Mouse (Mus musculus) cerebellum, adult 11 months (tissue): ENCODE measurements around the gene Myh1.

Experiments
- DNase-seq: peaks from one replicate; pipeline ENCODE4 v3.0.0; 2022

Myh1 gene

DNA sequence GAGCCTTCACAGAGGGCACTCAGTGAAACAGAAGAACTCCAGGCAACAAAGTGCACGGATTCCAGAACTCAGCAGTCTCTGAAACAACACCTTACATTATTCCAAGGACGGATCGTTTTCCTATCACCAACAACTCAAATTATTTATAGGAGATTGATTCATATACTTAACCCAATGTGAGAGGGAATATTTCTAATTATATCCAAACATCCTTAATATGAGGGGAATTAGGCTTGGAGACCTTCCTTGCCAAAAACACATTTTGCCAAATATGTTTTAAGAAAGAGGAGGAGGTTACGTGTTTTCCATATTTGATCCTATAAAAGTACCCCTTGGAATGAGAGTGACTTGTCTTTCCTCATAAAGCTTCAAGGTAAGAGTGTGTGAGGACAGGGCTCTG, at the start of gene Myh1:
Gene Myh1 (plus strand): TSS at position 301 of the 400 bp plus-strand sequence.
- no peak for DNase-seq

DNA sequence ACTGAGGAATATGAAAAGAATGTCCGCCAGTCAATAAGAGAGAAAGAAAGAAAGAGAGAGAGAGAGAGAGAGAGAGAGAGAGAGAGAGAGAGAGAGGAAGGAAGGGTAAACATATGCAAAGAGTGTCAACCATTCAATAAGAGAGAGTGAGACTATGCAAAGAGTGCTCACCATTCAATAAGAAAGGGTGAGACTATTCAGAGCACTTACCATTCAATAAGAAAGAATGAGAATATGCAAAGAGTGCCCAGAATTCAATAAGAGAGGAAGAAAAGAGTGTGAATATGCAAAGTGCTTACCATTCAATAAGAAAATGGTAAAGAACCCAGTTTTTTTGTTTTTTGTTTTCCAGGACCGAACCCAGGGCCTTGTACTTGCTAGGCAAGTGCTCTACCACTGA, 49.6 kb upstream of the Myh1 start:
- DNase-seq, result no peak

DNA sequence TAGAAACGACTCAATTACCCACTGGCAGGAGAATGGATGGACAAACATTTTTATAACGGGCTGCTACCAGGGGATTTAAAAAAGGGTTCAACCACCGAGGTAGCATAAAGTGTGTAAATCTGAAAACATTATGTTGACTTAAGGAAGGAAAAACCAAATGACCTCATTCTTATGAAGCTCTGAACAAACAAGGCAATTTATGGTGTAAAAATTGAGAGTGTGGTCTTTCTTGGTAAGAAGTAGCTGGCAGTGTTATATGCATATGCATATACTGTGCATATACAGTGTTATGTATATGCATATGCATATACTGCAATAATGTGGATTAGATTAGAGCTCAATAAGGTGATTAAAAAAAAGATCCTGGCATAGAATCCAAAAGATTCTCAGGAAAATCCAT, 48.7 kb upstream of the Myh1 start:
- no peak for DNase-seq

DNA sequence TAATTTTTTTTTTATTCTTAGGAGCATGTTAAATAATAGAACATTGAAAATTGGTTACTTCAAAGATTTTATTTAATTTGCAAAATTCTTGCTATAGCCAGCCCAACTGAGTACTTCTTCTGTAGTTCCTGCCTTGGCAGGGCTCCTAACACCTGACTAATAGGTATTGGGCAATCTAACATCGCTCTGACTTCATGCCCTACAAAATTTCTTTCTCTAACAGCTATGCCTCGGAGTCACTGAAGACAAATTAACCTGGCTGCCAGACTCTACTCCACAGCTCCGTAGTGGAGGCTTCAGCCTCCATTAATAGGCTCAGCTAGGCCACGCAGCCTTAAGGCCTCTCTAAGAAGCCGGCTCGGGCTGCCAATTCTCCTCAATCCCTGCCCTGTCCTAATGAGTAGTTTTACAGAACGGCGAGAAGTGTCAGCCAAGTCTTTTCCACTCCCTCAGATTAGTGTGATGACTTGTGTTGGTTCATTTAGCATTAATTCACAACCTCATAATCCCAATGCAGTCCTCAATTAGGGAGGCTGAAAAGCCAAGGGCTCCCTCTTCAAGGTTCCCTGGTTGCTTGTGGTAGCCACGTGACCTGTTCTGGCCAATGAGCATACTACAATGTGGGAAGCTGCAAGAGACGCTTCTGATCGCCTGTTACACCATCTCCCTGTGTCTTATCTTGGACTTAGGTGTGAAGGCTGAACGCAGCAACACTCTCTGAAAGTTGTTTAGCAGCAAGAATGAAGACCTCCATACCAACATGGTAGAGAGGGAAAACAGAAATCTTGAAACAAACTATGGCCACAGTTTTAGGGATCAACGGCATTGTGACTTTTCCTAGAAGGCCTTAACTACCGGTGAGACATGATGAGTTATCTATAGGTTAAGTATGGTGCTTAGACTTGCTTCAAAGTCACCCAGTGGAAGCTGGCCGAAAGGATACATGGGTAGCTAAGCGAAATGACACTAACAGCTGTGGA, 47.9 kb upstream of the Myh1 start:
- no peak for DNase-seq

DNA sequence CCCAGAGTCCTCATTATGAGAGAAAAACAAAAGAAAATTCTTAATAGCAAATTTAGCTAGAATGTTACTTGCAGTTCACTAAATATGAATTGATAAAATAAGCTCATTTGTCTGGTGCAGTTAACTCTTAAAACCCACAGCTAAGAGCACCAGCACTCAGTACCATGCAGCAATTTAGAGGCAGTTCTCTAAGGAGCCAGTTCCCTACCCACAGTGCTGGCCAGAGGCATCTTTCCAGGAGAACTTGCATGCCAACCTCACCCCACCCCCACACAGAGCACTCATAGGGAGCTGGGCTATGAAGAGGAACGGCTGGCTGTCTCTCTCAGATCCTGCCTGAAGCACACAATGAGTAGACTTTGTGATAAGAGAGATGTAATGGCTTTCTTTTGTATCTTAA, 46.7 kb upstream of the Myh1 start:
- no peak for DNase-seq

DNA sequence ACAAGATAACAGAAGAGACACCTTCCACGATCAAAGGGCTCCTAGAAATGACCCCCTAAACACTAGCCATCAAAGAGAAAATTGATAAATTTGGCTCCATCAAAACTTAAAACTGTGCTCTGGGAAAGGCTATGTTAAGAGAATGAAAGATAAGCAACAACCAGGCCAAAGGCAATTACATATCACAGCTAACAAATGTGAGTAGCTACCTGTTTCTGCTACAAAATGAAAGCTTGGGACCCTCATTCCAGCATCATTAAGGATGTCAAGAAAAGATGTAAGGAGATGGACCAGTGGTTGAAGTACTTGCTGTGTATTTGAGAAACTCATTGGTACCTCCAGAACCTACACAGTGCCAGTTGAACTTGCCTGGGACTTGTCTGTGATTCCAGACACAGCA, 46.0 kb upstream of the Myh1 start:
- no peak for DNase-seq

DNA sequence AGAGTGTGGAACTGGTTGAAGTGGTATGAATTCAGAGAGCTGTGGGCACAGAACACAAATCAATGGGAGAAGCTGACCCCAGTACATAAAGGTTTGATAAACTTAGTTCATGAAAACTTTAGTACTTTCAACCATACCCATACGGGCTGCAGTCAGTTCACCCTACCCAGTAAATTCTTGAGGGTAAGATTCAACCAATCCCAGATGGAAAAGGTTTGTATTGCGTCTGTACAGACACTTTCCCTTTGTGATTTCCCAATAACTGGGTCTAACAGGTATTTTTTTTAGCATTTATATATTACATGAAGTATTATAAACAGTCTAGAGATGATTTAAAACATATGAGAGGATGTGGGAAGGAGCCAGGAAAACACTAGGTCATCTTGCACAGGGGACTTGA, 44.2 kb upstream of the Myh1 start:
- no peak for DNase-seq

DNA sequence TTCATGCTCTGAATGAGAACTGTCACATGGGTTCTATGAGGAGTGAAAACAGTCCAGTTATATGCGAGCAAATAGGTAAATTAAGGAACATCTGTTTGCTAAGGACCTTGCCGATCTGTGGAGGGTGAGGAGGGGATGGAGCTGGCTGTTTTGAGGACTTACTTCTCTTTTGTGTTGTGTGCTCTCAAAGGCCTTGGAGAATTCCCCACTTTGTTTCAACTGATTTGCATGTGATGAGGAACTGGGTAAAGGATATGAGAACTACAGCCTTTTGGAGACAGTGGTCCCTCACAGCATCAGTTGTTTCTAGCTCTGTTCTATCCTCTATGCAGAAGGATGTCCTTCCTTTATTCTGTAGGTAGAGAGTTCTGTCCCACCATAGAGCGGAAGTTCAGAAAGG, 39.7 kb upstream of the Myh1 start:
- DNase-seq, result no peak

DNA sequence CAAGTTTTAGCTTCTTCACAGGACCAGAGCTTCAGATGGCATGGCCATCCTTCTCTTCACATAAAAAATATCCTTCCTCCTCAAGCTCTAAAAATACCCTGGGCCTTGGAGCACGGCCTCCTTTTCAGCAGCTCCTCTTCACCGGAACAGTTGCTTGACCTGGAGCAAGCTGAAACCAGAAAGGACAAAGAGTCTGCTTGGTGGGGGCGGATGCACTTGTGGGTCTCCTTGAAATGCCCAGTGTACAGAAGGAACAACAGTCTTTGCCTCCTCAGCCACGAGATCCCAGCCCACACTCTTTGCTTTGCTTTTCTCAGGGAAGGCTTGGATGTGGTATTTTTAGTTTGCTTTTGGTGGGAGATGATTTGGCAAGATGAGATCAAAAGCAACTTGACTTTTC, 36.2 kb upstream of the Myh1 start:
- DNase-seq, result no peak

DNA sequence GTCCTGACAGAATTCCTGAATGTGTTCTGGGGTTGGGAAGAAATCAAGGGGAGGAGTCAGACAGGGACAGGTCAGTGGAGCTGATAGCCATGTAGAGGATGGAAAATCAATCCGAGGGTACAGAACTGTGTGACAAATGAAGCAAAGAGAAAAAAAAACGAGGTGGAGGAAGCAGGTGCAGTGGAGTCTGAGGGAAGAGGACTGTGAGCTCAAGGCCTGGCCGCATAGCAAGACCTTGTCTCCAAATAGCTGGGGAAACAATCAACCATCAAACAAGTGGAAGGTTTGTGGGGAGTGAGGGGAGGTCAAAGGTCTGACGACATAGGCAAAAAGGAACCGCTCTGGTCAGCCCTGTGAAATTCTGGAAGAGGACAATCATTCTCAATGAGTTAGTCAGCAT, 35.0 kb upstream of the Myh1 start:
- DNase-seq, result no peak

DNA sequence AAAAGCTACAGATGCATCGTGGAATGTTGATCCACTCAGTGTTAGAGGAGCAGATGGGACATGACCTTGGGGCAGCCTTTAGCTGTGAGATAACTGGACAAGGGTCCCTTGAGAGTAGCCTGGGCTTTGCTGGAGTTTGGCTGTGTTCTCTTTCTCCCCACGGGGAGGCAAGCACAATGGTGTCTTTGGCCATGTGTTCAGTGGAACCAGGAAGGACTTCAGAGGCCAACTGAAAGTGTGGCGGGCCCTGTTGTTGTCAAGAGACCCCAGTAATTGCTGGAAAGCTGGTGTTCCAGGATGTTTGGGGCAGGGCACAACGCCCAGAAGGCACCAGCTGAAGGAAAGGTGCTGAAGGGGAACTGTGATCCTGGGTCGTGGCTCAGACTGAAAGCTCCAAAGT, 30.6 kb upstream of the Myh1 start:
- no peak for DNase-seq

DNA sequence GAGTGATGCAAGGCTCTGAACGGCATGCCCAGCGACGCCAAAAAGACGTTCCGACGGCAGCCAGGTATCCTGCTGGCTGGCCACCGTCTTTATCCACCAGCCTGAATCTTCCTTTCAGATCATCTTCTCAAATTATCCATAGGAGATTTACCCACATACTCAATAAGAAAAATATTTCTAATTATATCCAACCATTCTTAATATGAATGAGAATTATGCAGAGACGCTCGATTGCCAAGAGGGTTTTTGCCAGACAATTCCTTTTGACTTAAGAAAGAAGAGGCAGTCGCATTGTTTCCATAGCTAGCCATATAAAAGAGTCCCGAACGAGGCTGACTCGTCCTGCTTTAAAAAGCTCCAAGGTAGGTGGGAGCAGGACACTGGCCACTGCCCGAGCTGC, 29.1 kb upstream of the Myh1 start, which contains the start of gene Myh2:
Gene Myh2 (plus strand): TSS at position 301 of the 400 bp plus-strand sequence.
- no peak for DNase-seq

DNA sequence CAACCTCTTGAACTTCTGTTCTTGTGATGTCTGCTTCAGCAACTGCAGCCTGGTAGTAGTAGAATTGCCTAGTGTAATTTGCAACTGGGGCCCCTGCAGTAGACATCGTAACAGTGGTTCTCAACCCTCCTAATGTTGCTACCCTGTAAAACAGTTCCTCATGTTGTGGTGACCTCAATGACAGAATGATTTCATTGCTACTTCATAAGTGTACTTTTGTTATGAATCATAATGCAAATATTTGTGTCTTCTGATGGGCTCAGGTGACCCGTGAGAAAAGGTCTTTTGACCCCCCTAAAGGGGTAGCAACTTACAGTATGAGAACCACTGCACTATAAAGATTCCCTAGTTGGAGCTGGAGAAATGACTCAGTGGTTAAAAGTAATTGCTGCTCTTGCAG, 27.4 kb upstream of the Myh1 start:
- DNase-seq, result no peak

DNA sequence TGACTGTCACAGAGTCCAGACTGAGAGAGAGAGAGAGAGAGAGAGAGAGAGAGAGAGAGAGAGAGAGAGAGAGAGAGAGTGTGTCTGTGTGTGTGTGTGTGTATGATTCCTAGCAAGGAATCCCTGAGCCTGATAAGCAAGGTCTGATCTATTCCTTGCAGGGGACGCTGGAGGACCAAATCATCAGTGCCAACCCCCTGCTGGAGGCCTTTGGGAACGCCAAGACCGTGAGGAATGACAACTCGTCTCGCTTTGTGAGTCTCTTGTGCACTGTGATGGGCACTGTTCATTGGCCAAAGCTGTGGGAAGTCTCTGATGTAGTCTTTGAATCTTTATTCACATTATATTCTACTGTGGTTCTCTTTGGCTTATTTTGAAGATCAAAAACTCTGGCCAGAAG, 23.5 kb upstream of the Myh1 start:
- no peak for DNase-seq

DNA sequence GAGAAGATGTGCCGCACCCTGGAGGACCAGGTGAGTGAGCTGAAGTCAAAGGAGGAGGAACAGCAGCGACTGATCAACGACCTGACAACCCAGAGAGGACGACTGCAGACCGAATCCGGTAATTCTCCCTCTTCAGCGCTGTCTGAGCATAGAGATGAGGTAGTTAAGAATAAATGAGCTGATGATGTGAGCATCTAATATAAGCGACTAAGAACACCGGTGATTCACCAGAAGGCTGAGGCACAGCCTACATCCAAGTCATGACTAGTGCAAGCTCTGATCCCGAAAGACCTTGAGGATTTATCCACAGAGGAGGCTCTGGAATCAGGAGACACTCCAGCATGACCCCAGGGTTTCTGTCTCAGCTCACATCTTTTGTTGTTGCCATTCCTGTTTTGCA, 9.5 kb upstream of the Myh1 start:
- no peak for DNase-seq

DNA sequence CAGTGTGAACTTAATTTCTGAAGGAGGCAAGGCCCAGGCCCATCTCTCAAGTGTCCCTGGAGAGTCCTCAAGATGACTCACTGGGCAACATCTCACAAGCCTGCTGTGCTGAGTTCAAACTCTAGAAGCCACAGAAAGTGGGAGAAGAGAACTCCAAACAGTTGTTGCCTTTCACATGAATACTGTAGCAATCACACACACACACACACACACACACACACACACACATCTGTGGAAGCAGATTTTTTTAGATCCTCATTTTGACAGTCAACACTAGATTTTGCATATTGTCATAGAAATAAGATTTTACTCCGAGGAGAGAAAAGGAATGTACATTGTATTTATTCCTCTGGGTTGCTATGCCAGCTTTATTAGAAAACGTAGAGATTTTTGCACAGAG, 9.0 kb upstream of the Myh1 start:
- no peak for DNase-seq

DNA sequence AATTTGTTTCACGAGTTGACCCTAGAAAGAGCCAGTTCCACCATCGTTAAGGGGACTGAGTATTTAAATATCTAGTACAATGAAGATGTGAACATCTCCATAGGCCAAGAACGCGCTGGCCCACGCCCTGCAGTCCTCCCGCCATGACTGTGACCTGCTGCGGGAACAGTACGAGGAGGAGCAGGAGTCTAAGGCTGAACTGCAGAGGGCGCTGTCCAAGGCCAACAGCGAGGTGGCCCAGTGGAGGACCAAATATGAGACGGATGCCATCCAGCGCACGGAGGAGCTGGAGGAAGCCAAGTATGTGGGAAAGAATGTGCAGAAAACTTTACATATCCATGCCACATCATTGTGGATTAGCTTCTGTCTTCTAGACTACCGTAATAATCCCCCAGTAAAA, 8.4 kb upstream of the Myh1 start:
- DNase-seq, result no peak

DNA sequence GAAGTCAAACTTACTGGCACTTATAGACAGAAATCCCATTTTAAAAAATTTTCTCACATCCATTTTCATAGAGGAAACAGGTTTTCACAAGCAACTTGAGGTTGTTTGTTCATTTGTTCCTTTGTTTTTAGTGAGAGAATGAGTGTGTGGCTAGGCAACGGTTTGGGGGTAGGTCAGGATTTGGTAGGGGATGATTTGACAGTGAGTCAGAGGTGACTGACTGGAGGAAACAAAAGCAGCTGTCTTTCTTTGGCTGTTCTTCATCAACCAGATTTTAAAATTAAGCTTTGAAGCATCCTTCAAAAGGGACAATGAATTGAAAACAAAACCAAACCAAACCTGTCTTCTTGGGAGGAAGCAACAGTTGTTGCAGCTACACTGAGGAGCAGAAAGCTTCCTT, 531 bp upstream of the Myh1 start:
- no peak for DNase-seq

DNA sequence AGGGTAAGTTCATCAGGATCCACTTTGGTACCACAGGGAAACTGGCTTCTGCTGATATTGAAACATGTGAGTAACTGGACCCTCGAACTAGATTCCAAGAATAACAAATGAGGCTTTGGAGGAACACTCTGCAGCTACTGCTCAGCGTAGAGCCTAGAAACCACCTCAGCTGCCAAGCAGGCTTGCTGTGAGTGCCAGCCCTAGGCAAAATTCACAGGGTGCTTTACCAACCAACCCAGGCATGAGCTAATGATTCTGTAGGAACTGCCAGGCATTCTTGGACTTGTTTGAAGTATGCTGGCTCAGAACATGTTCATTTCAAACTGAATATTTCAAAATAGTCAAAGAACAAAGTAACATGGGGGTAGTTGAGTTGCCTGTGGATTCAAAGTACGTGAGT, 4.9 kb downstream of the Myh1 start:
- no peak for DNase-seq

DNA sequence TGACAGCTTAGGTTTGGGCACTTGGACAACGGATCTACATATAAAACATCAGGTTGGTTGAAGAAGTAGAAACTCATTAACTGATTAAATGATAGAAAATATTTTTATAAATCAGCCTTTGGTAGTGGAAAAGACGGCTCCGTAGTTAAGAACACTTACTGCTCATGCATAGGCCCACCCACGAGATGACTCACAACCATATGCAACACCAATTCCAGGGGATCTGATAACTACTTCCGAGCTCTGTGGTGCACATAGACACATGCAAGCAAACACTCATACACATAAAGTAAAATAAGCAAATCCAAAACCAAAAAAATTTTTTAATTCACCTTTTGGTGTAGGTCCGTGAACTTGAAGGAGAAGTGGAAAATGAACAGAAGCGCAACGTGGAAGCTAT, 22.0 kb downstream of the Myh1 start:
- DNase-seq, result no peak

DNA sequence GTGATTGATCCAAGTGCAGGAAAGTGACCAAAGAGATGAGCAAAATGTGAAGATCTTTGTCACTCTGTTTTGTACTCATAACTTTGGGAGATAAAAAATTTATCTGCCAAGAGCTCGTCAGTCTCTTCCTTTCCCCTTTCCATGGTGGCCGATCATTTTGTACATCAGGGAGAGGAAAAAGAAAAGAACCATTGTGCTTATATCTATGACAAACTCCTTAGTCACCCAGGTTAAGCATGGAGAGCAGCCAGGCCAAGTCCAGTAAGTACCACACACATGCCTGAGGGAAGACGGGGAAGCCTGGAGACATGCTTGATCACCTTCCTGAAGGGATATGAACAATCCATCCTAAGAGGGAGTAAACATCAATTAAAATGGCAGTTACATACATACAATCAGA, 24.6 kb downstream of the Myh1 start:
- no peak for DNase-seq

DNA sequence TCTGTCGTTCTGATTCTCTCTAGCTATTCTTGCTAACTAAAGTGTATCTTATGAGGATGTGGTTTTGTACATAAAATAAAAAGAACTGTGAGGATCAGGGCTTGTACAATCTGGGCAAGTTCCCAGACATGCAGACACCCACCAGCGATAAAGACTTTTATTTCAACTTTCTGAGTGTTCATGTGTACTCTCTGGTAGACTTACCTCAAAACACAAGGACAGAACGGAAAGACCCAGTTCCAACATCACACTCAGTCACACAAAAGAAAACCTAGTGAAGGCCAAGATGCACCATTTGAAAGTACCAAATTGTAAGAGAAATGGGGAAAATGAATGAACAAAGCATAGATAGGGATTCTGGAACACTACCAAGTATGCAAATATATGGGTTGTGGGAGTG, 28.9 kb downstream of the Myh1 start:
- no peak for DNase-seq

DNA sequence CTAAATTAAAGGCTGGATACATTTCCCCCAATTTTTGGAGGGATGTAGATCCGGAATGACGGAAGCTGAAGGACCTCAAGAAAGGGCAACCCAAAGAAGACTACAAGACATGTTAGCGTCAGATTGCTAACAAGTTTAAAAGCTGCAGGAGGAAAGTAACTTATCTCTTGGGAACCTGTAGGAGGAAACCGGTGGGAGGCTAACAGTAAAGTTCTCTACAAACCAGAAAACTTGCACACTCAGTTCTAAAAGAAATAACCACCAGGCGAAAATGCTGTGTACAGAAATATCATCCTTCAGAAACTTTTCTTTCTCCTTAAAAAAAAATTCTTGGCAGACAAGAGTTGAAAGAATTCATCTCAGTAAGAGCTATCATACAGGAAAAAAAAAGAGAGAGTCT, 29.3 kb downstream of the Myh1 start:
- no peak for DNase-seq

DNA sequence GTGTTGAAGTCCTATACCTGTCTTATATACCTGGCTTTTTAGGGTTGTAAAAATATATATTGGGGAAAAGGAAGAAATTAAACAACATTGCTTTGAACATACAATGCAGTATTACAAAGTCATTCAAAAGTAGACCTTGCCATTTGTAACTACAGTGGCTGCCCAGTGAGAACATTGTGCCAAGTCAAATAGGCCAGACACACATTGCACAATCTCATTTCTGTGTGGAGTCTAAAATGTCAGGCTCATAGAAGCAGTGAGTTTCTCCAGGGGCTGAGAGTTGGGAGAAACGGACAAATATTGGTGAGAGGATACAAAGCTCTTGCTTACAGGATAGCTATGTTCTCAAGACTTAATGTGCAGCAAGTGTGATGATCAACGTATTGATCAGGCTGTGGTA, 30.1 kb downstream of the Myh1 start:
- DNase-seq, result no peak
